20 mouse cellular contexts compared by ENCODE assay signal in genomic region chr1:120708511-120708910, GRCm38 (mm10).
A peak's percentile ranks its signal among the peaks of the same experiment; 100 is the strongest.
DNase-seq lines count a peak whose midpoint lies in the region; TF ChIP-seq lines count a peak whose summit lies in the region.
"Had no signal": no experiment of that assay in that cellular context is flagged by ENCODE, and none has a peak within 500 bp of the region (broad histone marks: within the 10 kb centered on the region; RNA-seq: fewer than 3 reads in every experiment).

No protein-coding gene starts in this region.

- no peak for TF ChIP-seq CTCF in brain, embryonic 14.5 days (IDR thresholded peaks at IDR 0.05; ENCODE audit: borderline replicate concordance, extremely low read depth, insufficient read depth, insufficient read length)

- TF ChIP-seq POLR2A in brain, embryonic 14.5 days (IDR thresholded peaks at IDR 0.05; ENCODE audit: borderline replicate concordance, extremely low read depth, insufficient read depth, insufficient read length, poor library complexity, severe bottlenecking) = no peak

- DNase-seq in left cerebral cortex, adult 9 months (ENCODE audit: low spot score in 2 of 2) = peak; percentile 3 to 10
- no peak for DNase-seq in left cerebral cortex, adult 18-20 months (ENCODE audit: low spot score in 2 of 2)
- DNase-seq in brain, adult 2 months (ENCODE audit: low read depth, low spot score) = peak; percentile 60
- peak; percentile 21 for DNase-seq in brain, embryonic 14.5 days (ENCODE audit: low read depth)
- peak; percentile 8 for DNase-seq in right cerebral cortex, postnatal 25 days
- DNase-seq in retina, postnatal 1 day = no peak
- no peak for DNase-seq in heart, adult 18-20 months
- DNase-seq: adrenal gland, postnatal 25 days; B cell, adult 2 months; cerebellum, adult 2 months; cerebellum, postnatal 14 days; gastrocnemius, adult 2 months; gastrocnemius, postnatal 36 days; heart, adult 2 months; kidney, adult 9 months; kidney, postnatal 10 days; layer of hippocampus, postnatal 36 days; liver, embryonic 13.5 days; lung, adult 18-20 months; lung, postnatal 4 days had no signal

Comparison
In these comparisons a context has a peak if more than half of its experiments do, and no peak if none do; other contexts are left out.
1. DNase-seq: peak in left cerebral cortex, adult 9 months (2 of 2), brain, adult 2 months (single experiment), brain, embryonic 14.5 days (single experiment) and right cerebral cortex, postnatal 25 days (single experiment); none in left cerebral cortex, adult 18-20 months (0 of 2), retina, postnatal 1 day (single experiment) and heart, adult 18-20 months (0 of 2).